Mouse (Mus musculus): ENCODE data around the gene Vmn1r7.
"Not testable (repeated sequence)": the region's sequence is repeated elsewhere in the genome, so short reads cannot be mapped to it uniquely, and the experiment has no call there.

Vmn1r7 gene

DNA sequence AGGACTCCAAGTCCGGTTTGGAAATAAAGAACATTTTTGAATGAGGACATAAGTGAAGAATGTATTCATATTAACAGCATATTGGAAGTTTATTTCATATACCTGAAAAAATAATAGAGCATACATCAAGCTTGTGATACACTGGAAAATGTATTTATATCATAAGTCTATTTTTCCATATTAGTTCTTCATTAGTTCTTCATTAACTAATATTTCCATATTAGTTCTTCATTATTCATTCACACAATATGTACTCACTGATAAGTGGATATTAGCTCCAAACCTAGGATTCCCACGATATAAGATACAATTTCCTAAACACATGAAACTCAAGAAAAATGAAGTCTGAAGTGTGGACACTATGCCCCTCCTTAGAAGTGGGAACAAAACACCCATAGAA lies at the start of gene Vmn1r7:
Gene Vmn1r7, minus strand, starts transcription at position 101 of the 400 bp plus-strand sequence.
- not testable (repeated sequence) for DNase-seq (ENCODE audit: low spot score in 2 of 2)

DNA sequence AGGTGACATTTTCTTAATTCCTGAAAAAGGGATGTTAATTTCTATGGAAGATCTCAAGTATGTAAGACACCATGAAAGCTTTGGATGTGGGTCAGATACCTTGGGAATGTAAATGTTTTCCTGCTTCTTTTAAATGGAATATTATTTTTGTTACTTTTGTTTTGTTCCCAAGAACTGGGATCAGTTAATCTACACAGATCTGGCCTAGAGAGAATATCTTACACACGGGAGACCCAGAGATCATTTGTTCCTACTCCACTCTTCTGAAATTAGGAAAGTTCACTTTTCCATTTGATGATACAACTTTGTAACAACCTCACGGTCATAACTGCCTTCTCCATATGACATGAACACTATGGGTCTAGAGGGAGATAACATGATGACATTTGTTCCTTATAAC lies 41.4 kb upstream of the Vmn1r7 start, which contains the start of gene Vmn1r9:
Gene Vmn1r9, plus strand, starts transcription at position 301 of the 400 bp plus-strand sequence.
- DNase-seq (ENCODE audit: low spot score in 2 of 2): no peak

GRCm38 (mm10) chr6:57063730-57064129 lies 38.6 kb upstream of the Vmn1r7 start:
- no peak for DNase-seq (ENCODE audit: low spot score in 2 of 2)

DNA sequence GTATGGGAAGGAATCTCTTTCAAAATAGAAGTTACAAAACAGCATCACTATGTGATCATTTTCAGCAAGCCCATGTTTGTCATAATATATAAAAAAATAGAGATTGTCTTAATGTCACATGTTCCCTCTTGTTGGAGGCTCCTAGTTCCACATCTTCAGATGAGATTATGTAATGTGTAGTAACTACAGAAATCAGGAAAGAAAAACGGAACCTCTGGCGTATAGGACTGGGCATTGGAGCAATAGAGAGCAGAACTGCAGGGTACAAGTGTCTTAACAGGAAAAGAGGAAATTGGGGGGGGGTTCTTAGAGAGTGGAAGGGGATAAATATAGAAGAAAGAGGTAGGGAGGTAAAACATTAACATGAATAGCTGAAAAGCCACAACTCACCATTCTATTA lies 9.6 kb upstream of the Vmn1r7 start:
- DNase-seq (ENCODE audit: low spot score in 2 of 2): no peak

DNA sequence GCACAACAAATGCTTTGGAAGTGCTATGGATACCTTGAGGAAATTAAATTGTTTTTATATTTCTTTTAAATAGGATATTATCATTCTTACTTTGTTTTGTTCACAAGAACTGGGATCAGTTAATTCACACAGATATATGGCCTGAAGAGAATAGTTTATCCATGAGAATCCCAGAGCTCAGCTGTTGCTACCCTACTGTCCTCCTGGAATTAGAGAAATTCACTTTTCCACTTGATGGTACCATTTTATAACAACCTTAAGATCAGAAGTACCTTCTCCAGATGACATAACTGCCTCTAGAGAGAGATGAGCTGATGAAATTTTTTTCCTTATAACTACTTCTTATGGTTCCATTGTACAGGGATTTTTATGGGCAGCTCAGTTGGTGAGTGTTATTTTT lies 6.9 kb upstream of the Vmn1r7 start, which contains the start of gene Vmn1r8:
Gene Vmn1r8, plus strand, starts transcription at position 301 of the 400 bp plus-strand sequence.
- no peak for DNase-seq (ENCODE audit: low spot score in 2 of 2)

DNA sequence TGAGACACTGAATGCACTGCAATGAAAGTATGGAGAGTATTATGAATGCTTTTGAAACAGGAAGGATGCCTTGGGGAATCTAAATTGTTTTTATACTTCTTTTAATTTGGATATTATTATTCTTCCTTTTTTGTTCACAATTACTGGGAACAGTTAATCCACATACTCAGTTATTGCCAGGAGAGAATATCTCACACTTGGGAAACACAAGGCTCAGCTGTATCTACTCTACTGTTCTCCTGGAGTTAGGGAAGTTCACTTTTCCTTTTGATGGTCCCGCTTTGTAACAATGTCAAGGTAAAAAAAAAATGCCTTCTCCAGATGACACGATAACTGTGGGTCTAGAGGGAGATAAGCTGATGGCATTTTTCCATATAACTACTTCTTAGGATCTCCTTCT lies 28.2 kb downstream of the Vmn1r7 start, which contains the start of gene Vmn1r6:
Gene Vmn1r6, plus strand, starts transcription at position 301 of the 400 bp plus-strand sequence.
- no peak for DNase-seq (ENCODE audit: low spot score in 2 of 2)
